Mouse (Mus musculus) thymus, postnatal 25 days (tissue): ENCODE results near the gene Ssbp4.

Source experiments
- DNase-seq: peaks from one replicate; pipeline ENCODE4 v3.0.0; 2022

Gene Ssbp4

DNA sequence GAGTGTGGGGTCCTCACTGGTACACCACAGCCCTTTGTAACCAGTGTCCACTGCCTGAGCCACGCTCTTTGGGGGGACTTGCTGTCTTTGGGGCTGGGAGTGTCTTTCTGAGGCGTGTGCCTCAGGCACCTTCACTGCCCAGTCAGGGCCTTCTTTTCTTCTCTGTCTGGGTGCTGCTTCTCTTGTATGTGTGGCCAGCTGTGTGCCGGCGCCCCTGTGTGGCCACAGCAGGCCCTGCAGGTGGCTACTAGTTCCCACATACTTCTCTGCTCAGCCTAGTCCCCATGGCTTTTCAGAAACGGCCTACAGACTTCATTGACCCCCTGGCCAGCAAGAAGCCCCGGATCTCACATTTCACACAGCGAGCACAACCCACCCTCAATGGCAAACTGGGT lies 23.4 kb downstream of the Ssbp4 start:
- DNase-seq: peak; percentile 64

DNA sequence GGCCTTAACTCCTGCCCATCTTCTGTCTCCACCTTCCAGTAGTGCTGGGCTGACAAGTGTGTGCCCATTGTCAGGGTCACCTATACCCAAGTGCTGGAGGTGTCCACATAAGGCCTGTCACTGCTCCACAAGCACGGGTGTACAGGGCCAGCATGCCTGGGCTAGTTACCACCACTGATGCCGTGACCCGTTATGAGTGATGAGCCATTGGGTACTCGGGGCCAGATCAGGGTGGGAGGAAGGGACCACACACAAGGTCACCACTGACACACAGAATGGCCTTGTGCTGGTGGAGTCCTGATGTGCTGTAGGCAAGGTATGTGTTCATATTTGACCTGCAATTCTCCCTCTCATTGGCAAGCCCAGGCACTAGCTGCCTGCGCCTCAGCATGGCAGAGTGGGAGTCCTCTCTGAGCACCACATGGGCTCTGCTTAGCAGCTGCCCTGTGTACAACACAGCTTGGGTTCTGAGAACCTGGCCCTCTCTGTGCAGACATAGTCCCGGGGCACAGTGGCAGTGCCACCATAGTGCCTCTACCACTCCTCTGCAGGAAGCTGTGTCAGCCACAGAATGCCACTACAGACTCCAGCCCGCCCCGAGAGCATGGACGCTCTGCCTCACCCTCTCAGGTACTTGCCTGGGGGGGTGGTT lies 23.9 kb downstream of the Ssbp4 start:
- no peak for DNase-seq

DNA sequence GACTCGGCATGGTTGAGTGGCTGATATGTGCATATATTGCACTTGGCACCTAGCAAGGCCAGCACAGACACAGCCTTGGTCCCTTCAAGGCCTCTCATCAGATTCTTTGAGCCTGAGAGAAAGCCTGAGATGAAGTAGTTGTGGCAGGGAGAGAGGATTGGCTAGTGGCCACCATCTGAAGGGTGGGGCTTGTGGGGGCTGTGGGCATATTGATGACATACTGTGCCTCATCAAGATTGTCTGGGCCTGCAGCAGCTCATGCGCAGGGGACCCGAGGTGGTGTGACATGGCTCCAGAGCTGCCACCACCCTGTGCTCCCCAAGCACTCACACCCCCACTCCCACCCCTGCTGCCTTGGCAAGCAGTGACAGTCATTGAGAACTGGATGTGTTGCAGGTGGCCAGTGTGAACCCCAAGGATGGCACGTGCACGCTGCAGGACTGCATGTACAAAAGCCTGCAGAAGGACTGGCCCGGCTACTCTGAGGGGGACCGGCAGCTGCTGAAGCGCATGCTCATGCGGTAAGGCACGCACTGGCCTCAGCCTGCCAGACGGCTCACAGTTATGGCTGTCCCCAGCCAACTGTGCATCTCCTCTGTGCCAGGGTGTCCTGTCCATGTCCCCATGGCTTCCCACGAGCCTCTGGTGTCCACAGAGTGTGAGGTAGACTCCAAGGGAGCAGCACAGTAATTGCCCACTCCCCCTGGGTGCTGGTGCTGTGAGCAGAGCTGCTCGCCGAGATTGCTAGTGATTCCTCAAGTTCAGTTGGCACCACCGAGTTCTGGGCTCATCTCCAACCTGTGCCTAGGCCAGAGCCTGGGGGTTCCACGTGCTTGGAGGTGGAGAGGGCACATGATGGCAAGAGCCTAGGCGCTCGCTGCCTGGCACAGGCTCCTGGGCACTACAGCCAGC lies 24.9 kb downstream of the Ssbp4 start:
- no peak for DNase-seq

- DNase-seq: no peak
Measured at GRCm38 (mm10) chr8:70577207-70577606, 31.5 kb downstream of the Ssbp4 start.

- no peak for DNase-seq
Measured at GRCm38 (mm10) chr8:70574915-70575314, 33.8 kb downstream of the Ssbp4 start.

DNA sequence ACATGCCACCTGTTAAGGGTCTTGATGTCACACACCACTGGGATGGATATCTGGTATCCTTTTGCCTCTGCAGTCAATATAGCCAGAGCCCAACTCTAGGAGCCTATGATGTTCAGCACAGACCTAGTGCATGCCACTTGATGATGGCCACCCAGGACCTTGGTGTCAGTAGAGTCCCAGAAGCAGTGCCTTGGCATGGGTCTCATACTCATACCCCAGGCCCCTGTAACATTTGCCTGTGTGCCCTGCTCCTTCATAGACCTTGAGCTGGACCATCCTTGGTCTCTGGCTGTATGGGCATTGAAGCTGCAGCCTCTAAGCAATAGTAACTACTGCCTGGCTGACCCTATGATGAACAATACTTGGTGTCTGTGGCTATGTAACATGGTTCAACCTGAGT lies 34.4 kb downstream of the Ssbp4 start:
- DNase-seq: no peak

- DNase-seq: no peak
Measured at GRCm38 (mm10) chr8:70570990-70571389, 37.7 kb downstream of the Ssbp4 start.

DNA sequence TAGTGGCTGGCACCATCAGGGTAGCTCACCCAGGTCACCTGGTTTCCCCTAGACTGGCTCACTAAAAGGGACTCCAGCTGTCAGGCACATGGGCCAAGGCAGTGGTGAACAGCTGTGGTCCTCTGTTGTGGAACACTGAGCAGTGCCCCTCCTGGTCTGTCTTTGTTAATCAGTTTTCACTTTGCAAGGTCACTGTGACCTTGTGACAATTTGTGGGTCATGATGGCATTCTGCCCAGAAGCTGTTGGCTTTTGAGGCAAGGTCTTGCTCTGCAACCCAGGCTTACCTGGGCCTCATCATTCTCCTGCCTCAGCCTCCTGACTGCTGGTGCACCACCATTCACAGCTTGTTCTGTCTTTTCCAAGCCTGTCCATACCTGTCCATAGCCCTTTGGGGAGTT lies 38.3 kb downstream of the Ssbp4 start:
- no peak for DNase-seq

DNA sequence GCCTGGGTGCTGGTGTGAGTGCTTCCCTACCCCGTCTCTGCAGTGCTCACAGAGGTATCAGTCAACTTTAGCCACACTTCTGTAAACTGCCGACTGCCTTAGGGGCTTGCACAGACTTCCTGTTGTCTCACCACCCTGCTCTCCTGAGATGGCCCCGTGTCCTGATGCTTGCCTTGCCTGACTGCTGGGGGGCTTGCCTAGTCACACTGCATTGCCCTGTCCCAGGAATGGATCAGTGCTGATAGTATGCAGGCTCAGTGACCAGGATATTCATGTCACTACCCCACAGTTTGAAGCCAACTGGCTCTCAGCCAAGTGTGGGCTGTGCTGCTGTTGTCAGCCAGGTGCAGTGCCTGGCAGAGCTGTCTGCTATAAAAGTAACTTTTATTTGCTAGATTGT lies 43.1 kb downstream of the Ssbp4 start:
- peak; percentile 56 for DNase-seq

DNA sequence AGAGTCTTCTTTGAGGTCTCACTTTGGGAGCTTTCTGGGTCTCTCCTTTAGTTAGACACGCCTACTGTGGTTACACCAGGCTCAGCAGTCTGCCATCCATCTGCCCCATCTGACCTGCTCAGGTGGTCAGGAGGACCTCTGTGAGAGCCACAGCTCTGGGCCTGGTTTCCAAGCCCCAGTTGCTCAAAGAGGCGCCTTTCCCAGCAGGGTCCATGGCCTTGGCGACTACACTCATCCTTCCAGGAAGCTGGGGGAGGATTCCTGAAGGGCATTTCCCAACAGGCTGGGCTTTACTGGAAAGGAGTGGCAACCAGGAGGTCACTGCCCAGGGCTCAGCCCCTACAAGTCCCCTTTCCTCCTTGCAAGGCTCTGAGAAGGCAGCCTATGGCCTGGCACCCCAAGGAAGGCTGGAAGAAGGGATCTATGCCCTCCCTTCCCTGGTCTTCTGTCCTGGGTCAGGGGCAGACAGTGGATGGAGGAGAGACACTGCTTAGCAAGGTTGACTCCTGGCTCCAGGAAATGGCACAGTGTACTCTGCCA lies 43.9 kb downstream of the Ssbp4 start:
- no peak for DNase-seq

GRCm38 (mm10) chr8:70563763-70564387 lies 44.8 kb downstream of the Ssbp4 start:
- DNase-seq: no peak

- DNase-seq: no peak
Measured at GRCm38 (mm10) chr8:70562802-70563201, 45.9 kb downstream of the Ssbp4 start.

DNA sequence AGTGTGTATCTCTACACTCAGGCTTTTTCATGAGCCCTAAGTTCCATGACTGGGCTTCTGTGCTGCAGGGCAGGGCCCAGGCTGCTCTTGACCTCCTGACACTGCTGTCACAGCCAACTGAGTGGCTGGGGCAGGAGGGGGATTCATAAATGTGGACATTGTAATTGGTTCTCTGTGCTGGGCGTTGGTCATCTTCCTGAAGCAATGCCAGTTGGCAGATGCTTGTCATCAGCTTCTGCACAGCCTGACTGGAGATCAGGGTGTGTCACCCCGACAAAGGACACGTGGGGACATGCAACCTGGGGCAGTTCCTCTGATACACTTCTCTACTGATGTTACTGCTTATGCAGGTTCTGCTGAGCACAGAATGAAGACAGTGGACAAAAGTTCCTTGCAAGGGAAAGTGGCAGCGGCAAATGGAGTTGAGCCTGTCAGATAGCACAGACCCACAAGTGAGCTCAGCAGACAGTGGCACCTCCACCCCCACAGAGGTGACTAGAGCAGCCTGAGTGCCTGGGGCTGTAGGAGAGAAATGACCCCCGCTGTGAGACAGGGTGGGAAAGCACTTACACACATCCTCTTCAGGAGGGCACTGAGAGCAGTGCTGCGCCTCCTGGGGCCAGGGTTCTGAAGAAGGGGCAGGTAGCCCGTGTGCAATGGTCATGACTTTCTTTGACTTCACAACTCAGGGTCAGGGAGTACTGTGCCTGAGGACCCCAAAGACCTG lies 46.7 kb downstream of the Ssbp4 start:
- no peak for DNase-seq

DNA sequence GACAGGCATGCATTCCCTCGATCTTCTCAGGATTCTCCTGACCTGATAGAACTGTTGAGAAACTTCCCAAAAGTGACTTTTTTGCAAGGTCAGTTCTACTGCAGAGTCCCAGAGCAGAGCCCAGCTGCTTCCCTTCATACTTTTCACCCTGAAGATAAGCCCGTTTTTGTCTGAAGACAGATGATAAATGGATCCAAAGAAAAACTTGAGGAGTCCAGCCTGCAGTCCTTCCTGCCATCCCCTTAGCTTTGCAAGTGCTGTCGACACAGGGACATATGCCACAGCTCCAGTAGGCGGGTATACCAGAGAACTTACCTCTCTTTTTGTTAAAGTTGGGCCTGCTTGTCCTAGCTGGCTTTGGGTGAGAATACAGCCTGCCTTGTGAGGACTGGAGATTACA lies 47.3 kb downstream of the Ssbp4 start:
- DNase-seq: no peak

- DNase-seq: no peak
Measured at GRCm38 (mm10) chr8:70560564-70560963, 48.1 kb downstream of the Ssbp4 start.

- peak; percentile 50 for DNase-seq
Measured at GRCm38 (mm10) chr8:70560096-70560495, 48.6 kb downstream of the Ssbp4 start.

GRCm38 (mm10) chr8:70558983-70559382 lies 49.7 kb downstream of the Ssbp4 start:
- peak; percentile 23 for DNase-seq

DNA sequence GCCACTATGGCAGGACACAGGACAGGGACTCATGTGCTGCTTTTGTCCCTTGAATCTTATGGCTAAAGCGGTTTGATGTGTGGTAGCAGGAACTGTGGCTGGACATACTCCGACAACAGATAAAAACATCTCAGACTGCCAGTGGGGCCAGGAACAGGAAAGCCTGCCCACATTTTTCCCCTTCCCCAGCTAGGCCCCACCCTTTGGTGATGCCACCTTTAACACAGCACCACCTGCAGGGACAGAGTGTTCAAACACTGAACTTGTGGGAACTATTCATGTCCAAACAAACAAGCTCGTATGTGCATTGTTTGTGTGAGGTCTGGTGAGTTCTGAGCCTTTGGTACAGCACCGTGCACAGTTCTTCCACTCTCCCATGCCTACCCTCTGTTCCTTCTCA lies 50.3 kb downstream of the Ssbp4 start:
- peak; percentile 80 for DNase-seq

- peak; percentile 42 for DNase-seq
Measured at GRCm38 (mm10) chr8:70555079-70555747, 53.5 kb downstream of the Ssbp4 start.

DNA sequence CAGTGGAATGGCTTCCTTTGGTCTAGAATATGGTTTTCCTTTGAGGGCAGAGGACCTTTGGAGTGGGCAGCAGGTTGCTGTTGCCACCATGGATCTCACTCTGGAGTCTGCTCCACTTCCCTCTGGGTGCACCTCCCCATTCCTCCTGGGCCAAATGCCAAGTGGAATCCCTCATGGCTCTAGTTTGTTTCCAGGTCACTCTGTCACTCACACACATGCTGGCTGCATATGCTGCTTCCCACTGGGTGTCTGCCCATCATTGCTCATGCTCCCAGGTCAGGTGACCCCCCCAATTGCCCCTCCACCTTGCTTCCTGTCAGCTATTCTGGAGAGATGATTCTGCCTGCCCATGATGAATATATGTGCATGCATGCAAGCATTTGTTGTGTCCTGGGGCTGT lies 54.9 kb downstream of the Ssbp4 start:
- no peak for DNase-seq

DNA sequence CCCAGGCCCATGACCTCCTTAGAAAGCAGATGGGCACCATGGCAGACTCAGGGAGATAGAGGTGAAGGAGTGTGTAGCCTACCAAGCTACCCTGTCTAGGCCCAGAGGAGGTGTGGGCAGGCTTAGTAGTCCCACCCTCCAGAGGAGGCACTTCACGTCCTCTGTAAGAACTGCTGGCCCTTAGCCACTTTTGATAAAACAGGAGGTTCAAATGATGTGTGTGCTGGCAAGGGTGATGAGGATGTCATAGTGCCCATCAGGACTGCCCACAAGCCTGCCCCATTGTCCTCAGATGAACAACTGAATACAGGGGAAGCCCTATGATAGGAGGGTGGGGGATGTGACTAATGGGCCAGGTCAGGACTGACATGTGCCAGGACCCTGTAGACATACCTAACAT lies 55.8 kb downstream of the Ssbp4 start:
- DNase-seq: no peak

DNA sequence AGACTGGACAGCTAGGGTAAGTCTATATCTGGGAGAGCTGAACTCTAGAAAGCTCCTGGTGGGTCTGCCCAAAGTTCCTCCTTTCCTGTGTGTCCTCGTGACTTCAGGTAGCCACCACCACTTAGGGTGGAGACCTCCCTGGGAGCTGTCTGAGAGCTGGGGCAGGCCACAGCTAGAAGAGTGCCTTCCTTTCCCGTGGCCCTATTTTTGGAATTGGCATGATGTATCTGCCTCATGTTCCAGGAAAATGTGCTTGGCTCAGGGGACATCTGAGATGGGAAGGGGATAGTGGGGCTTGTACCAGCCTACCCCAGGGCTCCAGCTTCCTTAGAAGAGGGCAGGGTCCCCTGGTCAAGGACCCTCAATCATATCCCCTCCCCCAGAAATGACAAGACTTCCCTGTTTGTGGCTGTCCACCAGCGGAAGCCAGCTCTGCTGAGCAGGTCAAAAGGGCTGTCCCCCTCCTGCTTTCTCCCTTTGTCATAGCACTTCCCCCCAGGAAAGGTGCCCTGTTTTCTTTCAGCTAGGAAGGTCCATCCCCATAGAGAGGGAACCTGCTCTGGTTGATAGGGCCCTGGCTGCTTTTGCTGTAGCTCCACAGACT lies 57.0 kb downstream of the Ssbp4 start:
- no peak for DNase-seq
